Mouse (Mus musculus): Measurements from ENCODE around the gene Dync2li1. TPM values are rescaled to one million over a fixed set of nuclear protein-coding genes. Genes with fewer than 3 reads are reported as not detected.

Gene Dync2li1
- polyA plus RNA-seq (2014; fragmentation: Nextera tagmentation; extraction: Ambion mirVana): 36.9 and 37.1 TPM in 2 replicates

GRCm38 (mm10) chr17:84626276-84626856 is at the start of gene Dync2li1:
Gene Dync2li1 (plus strand): TSS chr17:84626496.
- Histone ChIP-seq H3K4me2 (peak within 1 kb of the TSS; percentile 55), H3K27me3 (ENCODE audit: control insufficient read depth, insufficient read depth, low read length) (no peaks in the 10 kb centered on the region), H3K4me3 (ENCODE audit: low read depth, low read length) (peak within 1 kb of the TSS; percentile 51), H3K27ac (ENCODE audit: low read depth, low read length) (no peak within 1 kb of the TSS), H3K9me3 (ENCODE audit: control insufficient read depth, low read length) (no peaks in the 10 kb centered on the region), H3K4me1 (ENCODE audit: control insufficient read depth, insufficient read depth, low read length) (peaks cover 3% of the 10 kb centered on the region), H3K9ac (ENCODE audit: low read length) (peak within 1 kb of the TSS; percentile 65), H3K36me3 (ENCODE audit: control insufficient read depth, insufficient read depth, low read length) (no peaks in the 10 kb centered on the region)
- DNase-seq (ENCODE audit: low spot score, missing footprints) (peak; percentile 99), ATAC-seq (ENCODE audit: low FRiP score) (peak; percentile 98)
- 1% methylated on average over 25 of the region's 25 CpGs for WGBS

- no peak for DNase-seq (ENCODE audit: low spot score, missing footprints)
- 0 out of 2 replicates have a peak, but pooled peaks cover 2% of the 10 kb centered on the region for H3K4me1 ChIP-seq (ENCODE audit: control insufficient read depth, insufficient read depth, low read length)
- H3K9me3 ChIP-seq (ENCODE audit: control insufficient read depth, low read length): no peaks in the 10 kb centered on the region
- no peak overlapping the region for H3K9ac ChIP-seq (ENCODE audit: low read length)
- no peaks in the 10 kb centered on the region for H3K36me3 ChIP-seq (ENCODE audit: control insufficient read depth, insufficient read depth, low read length)
- H3K27ac ChIP-seq (ENCODE audit: low read depth, low read length): no peak overlapping the region
- H3K4me3 ChIP-seq (ENCODE audit: low read depth, low read length): no peak overlapping the region
- no peaks in the 10 kb centered on the region for H3K27me3 ChIP-seq (ENCODE audit: control insufficient read depth, insufficient read depth, low read length)
- H3K4me2 ChIP-seq: no peak overlapping the region
- ATAC-seq (ENCODE audit: low FRiP score): no peak
- 88% methylated on average over 16 of the region's 16 CpGs for WGBS
These were observed 49.5 kb upstream of the Dync2li1 start for GRCm38 (mm10) chr17:84576621-84577293.

GRCm38 (mm10) chr17:84579249-84579648 is 47.0 kb upstream of the Dync2li1 start:
- no peak for ATAC-seq (ENCODE audit: low FRiP score)
- Histone ChIP-seq H3K27me3 (ENCODE audit: control insufficient read depth, insufficient read depth, low read length) (no peaks in the 10 kb centered on the region), H3K4me3 (ENCODE audit: low read depth, low read length) (no peak overlapping the region), H3K4me2 (no peak overlapping the region), H3K27ac (ENCODE audit: low read depth, low read length) (no peak overlapping the region), H3K9me3 (ENCODE audit: control insufficient read depth, low read length) (no peaks in the 10 kb centered on the region), H3K4me1 (ENCODE audit: control insufficient read depth, insufficient read depth, low read length) (0 out of 2 replicates have a peak, but pooled peaks cover 2% of the 10 kb centered on the region), H3K36me3 (ENCODE audit: control insufficient read depth, insufficient read depth, low read length) (no peaks in the 10 kb centered on the region), H3K9ac (ENCODE audit: low read length) (no peak overlapping the region)
- 85% methylated on average over 8 of the region's 8 CpGs for WGBS
- DNase-seq (ENCODE audit: low spot score, missing footprints): no peak

GRCm38 (mm10) chr17:84579817-84580216 is 46.5 kb upstream of the Dync2li1 start:
- 84% methylated on average over 10 of the region's 10 CpGs for WGBS
- Histone ChIP-seq H3K4me2 (no peak overlapping the region), H3K27me3 (ENCODE audit: control insufficient read depth, insufficient read depth, low read length) (no peaks in the 10 kb centered on the region), H3K9me3 (ENCODE audit: control insufficient read depth, low read length) (no peaks in the 10 kb centered on the region), H3K4me1 (ENCODE audit: control insufficient read depth, insufficient read depth, low read length) (0 out of 2 replicates have a peak, but pooled peaks cover 2% of the 10 kb centered on the region), H3K4me3 (ENCODE audit: low read depth, low read length) (no peak overlapping the region), H3K36me3 (ENCODE audit: control insufficient read depth, insufficient read depth, low read length) (no peaks in the 10 kb centered on the region), H3K9ac (ENCODE audit: low read length) (no peak overlapping the region), H3K27ac (ENCODE audit: low read depth, low read length) (no peak overlapping the region)
- DNase-seq (ENCODE audit: low spot score, missing footprints) (no peak), ATAC-seq (ENCODE audit: low FRiP score) (no peak)

GRCm38 (mm10) chr17:84580821-84581220 is 45.5 kb upstream of the Dync2li1 start:
- Histone ChIP-seq H3K36me3 (ENCODE audit: control insufficient read depth, insufficient read depth, low read length) (no peaks in the 10 kb centered on the region), H3K4me3 (ENCODE audit: low read depth, low read length) (no peak overlapping the region), H3K4me1 (ENCODE audit: control insufficient read depth, insufficient read depth, low read length) (0 out of 2 replicates have a peak, but pooled peaks cover 2% of the 10 kb centered on the region), H3K9me3 (ENCODE audit: control insufficient read depth, low read length) (no peaks in the 10 kb centered on the region), H3K4me2 (no peak overlapping the region), H3K9ac (ENCODE audit: low read length) (no peak overlapping the region), H3K27me3 (ENCODE audit: control insufficient read depth, insufficient read depth, low read length) (no peaks in the 10 kb centered on the region), H3K27ac (ENCODE audit: low read depth, low read length) (no peak overlapping the region)
- DNase-seq (ENCODE audit: low spot score, missing footprints) (no peak), ATAC-seq (ENCODE audit: low FRiP score) (no peak)
- WGBS: 60% methylated on average over 8 of the region's 8 CpGs

- Histone ChIP-seq H3K4me1 (ENCODE audit: control insufficient read depth, insufficient read depth, low read length) (0 out of 2 replicates have a peak, but pooled peaks cover 2% of the 10 kb centered on the region), H3K36me3 (ENCODE audit: control insufficient read depth, insufficient read depth, low read length) (no peaks in the 10 kb centered on the region), H3K27ac (ENCODE audit: low read depth, low read length) (no peak overlapping the region), H3K9me3 (ENCODE audit: control insufficient read depth, low read length) (no peaks in the 10 kb centered on the region), H3K27me3 (ENCODE audit: control insufficient read depth, insufficient read depth, low read length) (no peaks in the 10 kb centered on the region), H3K9ac (ENCODE audit: low read length) (no peak overlapping the region), H3K4me2 (no peak overlapping the region), H3K4me3 (ENCODE audit: low read depth, low read length) (no peak overlapping the region)
- WGBS: 80% methylated on average over 8 of the region's 8 CpGs
- no peak for ATAC-seq (ENCODE audit: low FRiP score)
- DNase-seq (ENCODE audit: low spot score, missing footprints): no peak
These were observed 44.4 kb upstream of the Dync2li1 start for GRCm38 (mm10) chr17:84581740-84582414.

GRCm38 (mm10) chr17:84584107-84584506 is 42.2 kb upstream of the Dync2li1 start:
- Histone ChIP-seq H3K9ac (ENCODE audit: low read length) (no peak overlapping the region), H3K36me3 (ENCODE audit: control insufficient read depth, insufficient read depth, low read length) (no peaks in the 10 kb centered on the region), H3K27ac (ENCODE audit: low read depth, low read length) (no peak overlapping the region), H3K4me1 (ENCODE audit: control insufficient read depth, insufficient read depth, low read length) (0 out of 2 replicates have a peak, but pooled peaks cover 2% of the 10 kb centered on the region), H3K4me2 (no peak overlapping the region), H3K4me3 (ENCODE audit: low read depth, low read length) (no peak overlapping the region), H3K27me3 (ENCODE audit: control insufficient read depth, insufficient read depth, low read length) (no peaks in the 10 kb centered on the region), H3K9me3 (ENCODE audit: control insufficient read depth, low read length) (no peaks in the 10 kb centered on the region)
- no peak for ATAC-seq (ENCODE audit: low FRiP score)
- 74% methylated on average over 9 of the region's 9 CpGs for WGBS
- DNase-seq (ENCODE audit: low spot score, missing footprints): peak; percentile 49

GRCm38 (mm10) chr17:84585104-84585503 is 41.2 kb upstream of the Dync2li1 start:
- Histone ChIP-seq H3K9me3 (ENCODE audit: control insufficient read depth, low read length) (no peaks in the 10 kb centered on the region), H3K36me3 (ENCODE audit: control insufficient read depth, insufficient read depth, low read length) (no peaks in the 10 kb centered on the region), H3K9ac (ENCODE audit: low read length) (no peak overlapping the region), H3K4me2 (no peak overlapping the region), H3K27me3 (ENCODE audit: control insufficient read depth, insufficient read depth, low read length) (no peaks in the 10 kb centered on the region), H3K4me1 (ENCODE audit: control insufficient read depth, insufficient read depth, low read length) (0 out of 2 replicates have a peak, but pooled peaks cover 2% of the 10 kb centered on the region), H3K4me3 (ENCODE audit: low read depth, low read length) (no peak overlapping the region), H3K27ac (ENCODE audit: low read depth, low read length) (no peak overlapping the region)
- 85% methylated on average over 8 of the region's 8 CpGs for WGBS
- DNase-seq (ENCODE audit: low spot score, missing footprints) (peak; percentile 28), ATAC-seq (ENCODE audit: low FRiP score) (no peak)

- no peaks in the 10 kb centered on the region for H3K9me3 ChIP-seq (ENCODE audit: control insufficient read depth, low read length)
- no peaks in the 10 kb centered on the region for H3K4me1 ChIP-seq (ENCODE audit: control insufficient read depth, insufficient read depth, low read length)
- no peaks in the 10 kb centered on the region for H3K36me3 ChIP-seq (ENCODE audit: control insufficient read depth, insufficient read depth, low read length)
- ATAC-seq (ENCODE audit: low FRiP score) (no peak), DNase-seq (ENCODE audit: low spot score, missing footprints) (no peak)
- WGBS: 93% methylated on average over 7 of the region's 7 CpGs
- no peak overlapping the region for H3K4me2 ChIP-seq
- H3K9ac ChIP-seq (ENCODE audit: low read length): no peak overlapping the region
- no peak overlapping the region for H3K27ac ChIP-seq (ENCODE audit: low read depth, low read length)
- H3K27me3 ChIP-seq (ENCODE audit: control insufficient read depth, insufficient read depth, low read length): no peaks in the 10 kb centered on the region
- H3K4me3 ChIP-seq (ENCODE audit: low read depth, low read length): no peak overlapping the region
These were observed 36.2 kb upstream of the Dync2li1 start for GRCm38 (mm10) chr17:84590065-84590464.

All from midbrain, embryonic 11.5 days (tissue).